Mouse (Mus musculus) heart, adult 9 months (tissue): Measurements from ENCODE around the gene Rpl10-ps3.

Experiments
- DNase-seq, 2 experiments: peaks; one replicate each; pipeline ENCODE4 v3.0.0; 2022; ENCODE audit warnings: low spot score in 2 of 2

The Rpl10-ps3 gene

GRCm38 (mm10) chr9:50305666-50306402, 38.9 kb downstream of the Rpl10-ps3 start:
- DNase-seq: no peak

GRCm38 (mm10) chr9:50305046-50305445, 39.7 kb downstream of the Rpl10-ps3 start:
- DNase-seq: no peak

- DNase-seq: no peak
These were observed 40.8 kb downstream of the Rpl10-ps3 start for GRCm38 (mm10) chr9:50304004-50304403.

GRCm38 (mm10) chr9:50301722-50302121, 43.0 kb downstream of the Rpl10-ps3 start:
- no peak for DNase-seq

GRCm38 (mm10) chr9:50298389-50298788, 46.4 kb downstream of the Rpl10-ps3 start:
- no peak for DNase-seq
